Mouse (Mus musculus): ENCODE results near the gene Insyn1.

The Insyn1 gene

GRCm38 (mm10) chr9:58489133-58489864 lies 896 bp downstream of the Insyn1 start:
- DNase-seq: peak; percentile 55

- peak; percentile 41 for DNase-seq
Measured at GRCm38 (mm10) chr9:58489865-58490165, 1.4 kb downstream of the Insyn1 start.

GRCm38 (mm10) chr9:58490391-58490790 lies 2.0 kb downstream of the Insyn1 start:
- peak; percentile 22 for DNase-seq

- DNase-seq: no peak
Measured at GRCm38 (mm10) chr9:58495035-58495434, 6.6 kb downstream of the Insyn1 start.

DNA sequence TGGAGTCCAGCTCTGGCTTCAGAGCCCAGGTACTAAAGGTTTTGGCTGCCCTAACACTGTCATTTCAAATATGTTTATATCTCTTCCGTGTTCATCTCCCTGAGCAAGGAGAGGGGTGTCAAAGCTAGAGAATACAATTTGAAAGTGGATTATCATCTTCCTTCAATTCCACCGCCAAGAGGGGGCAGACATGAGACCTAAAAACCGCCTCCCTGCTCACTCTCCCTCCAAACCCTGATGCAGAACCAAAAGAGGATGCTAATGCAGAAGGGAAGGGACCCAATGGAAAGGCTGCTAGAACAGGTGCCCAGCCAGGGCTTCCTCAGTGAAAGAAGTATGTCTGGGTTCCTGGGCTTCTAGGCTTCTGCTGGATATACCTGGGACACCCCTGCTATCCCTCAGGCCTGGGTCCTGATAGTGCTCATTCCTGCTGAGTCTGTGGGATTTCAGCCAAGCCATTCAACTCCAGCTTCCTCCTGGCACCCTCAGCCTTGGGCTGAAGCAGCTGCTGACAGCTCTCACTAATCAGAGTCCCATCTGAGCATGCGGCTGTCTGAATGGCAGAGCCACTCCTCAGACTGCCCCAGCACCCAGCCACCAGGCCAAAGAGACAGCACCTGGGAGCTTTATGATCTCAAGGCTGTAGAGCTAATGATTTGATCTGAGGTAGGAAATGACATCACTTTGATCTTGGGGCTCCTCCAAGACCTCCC lies 8.2 kb downstream of the Insyn1 start:
- DNase-seq: peak; percentile 65

GRCm38 (mm10) chr9:58497942-58498341 lies 9.5 kb downstream of the Insyn1 start:
- DNase-seq: peak; percentile 53

DNA sequence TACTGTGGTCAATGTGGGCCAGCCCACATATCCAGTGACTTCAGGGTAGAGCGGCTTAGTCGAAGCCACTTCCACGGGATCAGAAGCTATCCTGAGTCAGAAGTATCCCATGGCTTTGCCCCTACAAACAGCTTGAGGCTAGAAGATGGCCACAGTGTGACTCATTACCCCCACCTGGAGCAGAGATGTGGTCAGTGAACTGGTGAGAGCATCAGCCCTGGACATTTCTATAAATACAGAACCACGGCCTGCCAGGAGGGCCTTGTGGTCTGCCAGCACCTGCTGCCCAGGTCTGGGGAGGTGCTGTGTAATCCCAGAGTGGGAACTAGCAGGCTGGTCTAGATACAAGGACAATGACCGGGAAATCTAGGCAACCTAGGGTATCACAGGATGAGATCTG lies 12.5 kb downstream of the Insyn1 start:
- peak; percentile 68 for DNase-seq

DNA sequence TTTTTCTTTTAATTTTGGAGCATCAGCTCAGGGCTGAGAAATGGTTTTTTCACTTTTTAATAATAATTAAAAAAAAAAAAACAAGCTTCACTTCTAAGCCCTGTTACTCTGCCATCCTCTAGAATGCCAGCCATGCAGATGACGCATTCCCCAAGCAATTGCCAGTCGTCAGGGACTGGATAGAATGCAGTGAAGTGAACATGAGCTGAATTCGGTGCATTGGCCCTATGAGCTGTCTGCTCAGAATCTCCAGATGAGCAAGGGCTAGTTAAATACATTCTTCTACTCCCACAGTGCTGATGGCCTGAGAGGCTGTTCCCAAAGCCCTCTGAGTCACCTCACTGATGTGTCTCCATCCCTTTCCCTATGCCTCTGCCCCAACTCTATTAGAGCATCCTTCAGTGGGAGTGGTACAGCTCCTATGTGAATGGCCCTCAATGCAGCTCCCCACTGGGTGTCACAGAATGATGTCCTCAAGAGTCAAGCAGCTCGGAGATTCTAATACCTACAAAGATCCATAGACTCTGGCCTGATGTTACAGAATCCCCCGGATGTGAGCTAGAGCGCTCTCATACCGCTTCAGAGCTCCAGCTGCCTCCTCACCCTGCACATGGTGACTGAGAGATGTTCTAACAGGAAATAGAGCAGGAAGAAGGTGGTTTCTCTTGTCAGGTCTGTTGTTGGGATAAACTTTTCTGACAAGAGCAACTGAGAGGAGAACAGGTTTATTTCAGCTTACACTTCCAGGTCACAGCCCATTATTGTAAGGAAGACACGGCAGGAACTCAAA lies 19.0 kb downstream of the Insyn1 start:
- no peak for DNase-seq

DNA sequence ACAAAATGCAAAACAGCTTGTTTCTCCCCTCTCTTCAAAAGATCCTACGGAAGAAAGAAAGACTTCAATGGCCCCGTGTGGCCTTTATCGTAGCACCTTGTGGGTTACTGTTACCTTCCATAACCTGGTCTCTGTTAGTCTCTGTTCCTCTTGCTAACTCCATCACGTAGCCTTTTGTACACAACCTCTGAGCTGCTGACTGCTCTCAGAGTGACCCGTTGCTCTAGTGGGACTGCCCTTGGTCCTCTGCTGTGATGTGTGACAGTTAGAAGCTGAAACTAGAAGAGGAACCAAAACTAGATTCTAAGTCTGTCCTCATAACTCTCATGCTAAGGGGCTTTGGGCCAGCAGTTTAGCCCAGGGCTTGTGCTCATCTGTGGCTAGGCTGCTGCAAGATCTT lies 22.0 kb downstream of the Insyn1 start:
- no peak for DNase-seq

GRCm38 (mm10) chr9:58513749-58514148 lies 25.3 kb downstream of the Insyn1 start:
- DNase-seq: no peak

DNA sequence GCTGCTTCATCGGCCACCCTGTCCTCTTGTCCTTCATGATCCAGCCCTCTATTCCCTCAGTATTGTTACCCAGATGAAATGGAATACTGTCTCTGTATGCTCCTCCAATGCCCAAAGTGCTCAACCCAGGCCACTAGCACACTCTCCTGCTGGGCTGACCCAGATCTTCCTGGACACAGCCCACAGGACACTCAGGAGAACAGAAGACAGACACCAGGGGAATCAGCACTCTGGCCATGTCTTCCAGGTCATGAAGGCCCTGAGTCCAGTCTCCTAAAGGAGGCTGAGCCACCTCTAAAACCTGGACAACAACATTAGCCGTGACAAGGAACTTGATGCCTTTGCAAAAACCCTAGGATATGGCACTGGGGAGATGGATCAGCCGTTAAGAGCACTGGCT lies 28.1 kb downstream of the Insyn1 start:
- DNase-seq: peak; percentile 82

- no peak for DNase-seq
Measured at GRCm38 (mm10) chr9:58517866-58518750, 29.7 kb downstream of the Insyn1 start.

GRCm38 (mm10) chr9:58519953-58520352 lies 31.6 kb downstream of the Insyn1 start:
- DNase-seq: peak; percentile 81

- DNase-seq: peak; percentile 92
Measured at GRCm38 (mm10) chr9:58520816-58521581, 32.6 kb downstream of the Insyn1 start.

GRCm38 (mm10) chr9:58521883-58522423 lies 33.5 kb downstream of the Insyn1 start:
- no peak for DNase-seq

DNA sequence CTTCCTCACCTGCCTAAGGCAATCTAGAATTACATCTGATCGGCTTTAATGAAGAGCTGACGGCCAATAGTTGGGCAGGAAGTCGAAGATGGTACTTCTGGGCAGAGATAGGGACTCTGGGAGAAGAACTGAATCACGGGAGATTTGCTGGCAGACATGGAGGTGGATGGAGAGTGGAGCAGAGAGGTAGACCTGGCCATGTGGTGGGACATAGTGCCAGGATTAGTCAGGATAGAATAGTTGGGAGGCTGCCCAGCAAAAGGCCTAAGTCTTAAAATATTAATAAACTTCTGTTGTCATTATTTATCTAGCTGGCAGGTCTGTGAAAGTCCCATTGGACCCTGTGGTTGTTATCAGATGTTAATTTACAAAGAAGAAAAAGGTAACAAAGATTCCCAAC lies 36.7 kb downstream of the Insyn1 start:
- no peak for DNase-seq

- no peak for DNase-seq
Measured at GRCm38 (mm10) chr9:58527841-58528240, 39.4 kb downstream of the Insyn1 start.

DNA sequence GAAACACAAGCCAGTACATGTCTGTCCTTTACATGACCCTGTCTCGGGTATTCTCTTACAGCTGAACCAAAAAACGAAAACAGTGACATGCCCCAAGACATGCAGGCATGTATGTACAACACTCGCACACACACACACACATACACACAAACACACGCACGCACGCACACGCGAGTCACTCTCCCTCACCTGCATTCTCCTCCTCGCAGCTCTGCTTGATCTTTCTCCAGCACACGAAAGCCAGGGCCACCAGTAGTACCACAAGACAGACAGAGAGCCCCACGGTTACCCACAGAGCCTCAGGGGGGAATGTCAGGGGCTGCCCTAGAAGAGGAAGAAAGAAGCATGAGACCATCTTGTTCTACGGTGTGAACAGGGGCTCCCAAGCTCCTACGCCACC lies 42.0 kb downstream of the Insyn1 start:
- DNase-seq: no peak

DNA sequence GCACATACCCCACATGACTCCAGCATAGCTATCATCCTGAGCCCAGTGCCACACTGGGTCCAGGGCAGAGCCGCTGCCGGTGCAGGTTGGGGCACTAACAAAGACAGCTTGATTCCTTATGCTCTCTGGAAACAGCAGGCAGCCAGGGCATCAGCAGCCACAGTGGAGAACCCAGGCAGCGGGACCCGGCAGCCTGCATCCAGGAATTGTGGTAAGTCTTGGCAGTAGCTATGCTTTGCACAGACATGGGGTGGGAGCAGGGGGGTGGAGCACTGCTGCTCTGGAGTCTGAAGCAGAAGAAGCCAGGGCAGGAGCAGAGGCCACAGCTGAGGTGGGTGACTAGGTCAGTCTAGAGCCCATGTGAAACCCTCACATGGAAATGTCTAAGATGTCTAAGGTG lies 43.8 kb downstream of the Insyn1 start:
- DNase-seq: no peak

GRCm38 (mm10) chr9:58533322-58533721 lies 44.9 kb downstream of the Insyn1 start:
- DNase-seq: peak; percentile 84

GRCm38 (mm10) chr9:58534766-58535165 lies 46.4 kb downstream of the Insyn1 start:
- peak; percentile 87 for DNase-seq

Measured in cerebellum, adult 9-10 months (tissue).